Mouse (Mus musculus) ovary, postnatal 36 days (tissue): Measurements from ENCODE around the gene Fbxo34.
A peak's percentile ranks its signal among the peaks of the same experiment; 100 is the strongest.
"Not testable (repeated sequence)": the region's sequence is repeated elsewhere in the genome, so short reads cannot be mapped to it uniquely, and the experiment has no call there.

Experiments
- DNase-seq: peaks from one replicate; pipeline ENCODE4 v3.0.0; 2022; ENCODE audit warnings: low spot score, mixed read lengths

The Fbxo34 gene

GRCm38 (mm10) chr14:47562530-47562929, 112.3 kb downstream of the Fbxo34 start:
- no peak for DNase-seq

- no peak for DNase-seq
These were observed 112.9 kb downstream of the Fbxo34 start for GRCm38 (mm10) chr14:47563106-47563505.

GRCm38 (mm10) chr14:47567962-47568652, 117.9 kb downstream of the Fbxo34 start:
- peak; percentile 96 for DNase-seq

GRCm38 (mm10) chr14:47570549-47570948, 120.3 kb downstream of the Fbxo34 start, which contains the start of gene Atg14:
Atg14 (minus strand) TSS chr14:47570649.
- not testable (repeated sequence) for DNase-seq

- no peak for DNase-seq
These were observed 122.5 kb downstream of the Fbxo34 start for GRCm38 (mm10) chr14:47572707-47573106.

- DNase-seq = no peak
These were observed 124.5 kb downstream of the Fbxo34 start for GRCm38 (mm10) chr14:47574721-47575120.

GRCm38 (mm10) chr14:47576687-47577086, 126.5 kb downstream of the Fbxo34 start:
- DNase-seq = no peak

GRCm38 (mm10) chr14:47578086-47578485, 127.9 kb downstream of the Fbxo34 start:
- DNase-seq = peak; percentile 36

- no peak for DNase-seq
These were observed 131.1 kb downstream of the Fbxo34 start for GRCm38 (mm10) chr14:47581280-47581679.
